Mouse (Mus musculus) kidney, adult 11 months (tissue): ENCODE data around the gene Arhgef28.
A peak's percentile ranks its signal among the peaks of the same experiment; 100 is the strongest.

Source experiments
- DNase-seq: peaks from one replicate; pipeline ENCODE4 v3.0.0; 2022

The Arhgef28 gene

GRCm38 (mm10) chr13:97948856-97949255 lies 257.4 kb downstream of the Arhgef28 start:
- DNase-seq: no peak

DNA sequence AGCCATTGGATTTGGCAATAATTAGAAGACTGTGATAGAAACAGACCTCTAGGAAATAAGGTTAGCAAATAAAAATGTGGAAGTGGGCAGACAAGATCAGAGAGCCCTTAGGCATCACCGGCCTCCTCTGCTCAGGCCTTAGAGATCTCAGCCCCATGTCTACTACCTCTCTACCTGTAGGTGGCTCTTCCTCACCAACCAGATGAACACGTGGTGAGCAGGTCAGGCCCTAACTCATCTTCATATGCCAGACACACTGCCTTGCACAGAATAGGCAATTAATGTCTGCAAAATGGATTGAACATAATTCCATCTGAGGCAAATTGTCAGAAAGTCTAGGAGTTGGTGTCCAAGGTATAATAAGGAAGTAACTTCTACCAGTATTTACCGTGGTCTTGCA lies 258.6 kb downstream of the Arhgef28 start:
- no peak for DNase-seq

GRCm38 (mm10) chr13:97946422-97946821 lies 259.8 kb downstream of the Arhgef28 start:
- no peak for DNase-seq

GRCm38 (mm10) chr13:97941909-97942680 lies 264.1 kb downstream of the Arhgef28 start:
- DNase-seq: no peak

- no peak for DNase-seq
Measured at GRCm38 (mm10) chr13:97941099-97941498, 265.1 kb downstream of the Arhgef28 start.

GRCm38 (mm10) chr13:97939433-97940160 lies 266.6 kb downstream of the Arhgef28 start:
- peak; percentile 40 for DNase-seq

GRCm38 (mm10) chr13:97938596-97939297 lies 267.5 kb downstream of the Arhgef28 start:
- DNase-seq: peak; percentile 67

- no peak for DNase-seq
Measured at GRCm38 (mm10) chr13:97937919-97938318, 268.3 kb downstream of the Arhgef28 start.

- DNase-seq: no peak
Measured at GRCm38 (mm10) chr13:97928135-97928497, 278.1 kb downstream of the Arhgef28 start.

DNA sequence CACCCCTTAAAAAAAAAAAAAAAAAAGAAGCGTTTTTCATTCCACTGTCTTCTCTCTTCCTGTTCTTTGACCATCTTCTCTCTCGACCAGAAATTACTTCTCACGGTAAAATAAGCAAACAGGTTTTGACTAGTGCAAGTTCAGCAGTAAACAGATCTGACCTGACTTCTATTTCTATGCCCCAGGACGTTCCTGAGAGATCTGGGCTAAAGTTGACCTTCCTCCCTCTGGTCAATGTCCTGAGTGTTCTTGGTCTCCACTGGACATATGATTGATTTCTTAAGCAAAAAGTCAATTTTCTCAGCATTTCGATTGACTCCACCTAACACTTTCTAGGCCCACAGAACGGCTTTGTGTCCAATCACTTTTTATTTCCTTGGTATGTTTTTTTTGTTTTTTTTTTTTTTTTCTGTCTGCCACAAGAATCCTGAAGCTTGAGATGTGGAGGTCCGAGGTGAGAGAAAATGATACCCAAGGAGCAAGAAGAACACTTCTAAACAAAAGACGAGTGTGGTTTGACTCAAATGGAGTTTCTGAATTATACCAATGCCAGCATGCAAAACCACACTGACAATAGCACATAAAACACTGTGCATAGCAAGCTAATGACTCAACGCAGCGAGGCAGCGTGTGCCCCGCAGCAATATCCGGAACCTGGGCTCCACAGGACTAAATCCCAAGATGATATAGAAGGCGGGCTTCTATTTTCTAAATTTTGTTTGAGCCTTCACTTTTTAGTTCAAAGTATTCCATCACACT lies 278.7 kb downstream of the Arhgef28 start:
- DNase-seq: peak; percentile 35

GRCm38 (mm10) chr13:97926371-97926770 lies 279.9 kb downstream of the Arhgef28 start:
- DNase-seq: no peak

GRCm38 (mm10) chr13:97923009-97923408 lies 283.2 kb downstream of the Arhgef28 start:
- no peak for DNase-seq

- no peak for DNase-seq
Measured at GRCm38 (mm10) chr13:97919590-97919989, 286.6 kb downstream of the Arhgef28 start.

DNA sequence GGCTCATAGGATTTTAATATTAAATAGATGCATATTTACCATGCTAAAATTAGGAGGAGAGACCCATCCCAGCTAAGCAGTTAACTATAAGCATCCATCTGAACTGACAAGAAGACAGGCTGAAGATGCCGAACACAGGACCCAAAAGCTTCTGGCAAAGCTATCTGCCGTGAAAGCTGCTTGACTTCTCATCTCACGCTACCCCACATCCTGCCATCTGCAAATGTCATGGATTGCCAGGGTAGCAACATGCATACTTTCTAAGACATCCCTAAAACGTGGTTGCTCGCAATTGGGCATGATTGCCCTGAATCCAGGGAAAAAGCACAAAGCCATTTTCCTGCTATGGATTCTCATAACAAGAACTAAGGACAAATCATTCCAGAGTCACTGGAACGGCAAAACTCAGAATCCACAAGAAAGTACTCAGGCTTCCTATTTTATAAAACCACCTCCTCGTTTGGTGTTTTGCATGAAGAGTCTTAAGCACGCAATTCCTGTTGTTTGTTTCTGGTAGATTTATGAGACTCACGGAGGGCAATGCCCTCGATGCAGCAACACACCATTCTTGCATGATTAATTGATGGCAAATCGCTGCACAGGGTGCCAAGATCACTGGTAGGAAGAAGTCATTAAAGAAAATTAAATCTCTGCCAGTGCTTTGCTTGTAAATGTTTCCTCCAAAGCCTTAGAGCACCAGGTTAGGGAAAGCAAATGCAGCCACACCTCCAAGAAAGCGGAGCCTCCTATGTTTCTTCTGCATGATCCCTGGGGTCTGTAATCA lies 287.9 kb downstream of the Arhgef28 start:
- no peak for DNase-seq

DNA sequence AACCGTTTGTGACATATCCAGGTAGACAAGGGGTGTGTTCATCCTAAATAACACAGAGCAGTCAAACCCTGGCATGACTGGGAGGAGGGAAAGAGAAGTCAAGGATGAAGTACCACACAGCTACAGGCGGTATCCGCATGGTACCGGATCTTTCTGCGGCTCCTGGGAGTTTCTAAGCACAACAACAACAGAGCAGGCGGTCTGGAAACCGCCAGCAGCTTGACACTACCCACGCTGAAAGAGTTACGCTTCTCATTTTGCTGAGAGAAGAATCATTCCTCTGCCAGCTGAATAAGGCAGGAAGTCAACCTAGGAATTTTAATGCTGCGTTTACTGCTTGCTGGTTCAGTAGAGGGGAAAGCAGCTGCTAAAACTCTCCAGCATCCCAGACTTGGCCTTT lies 295.2 kb downstream of the Arhgef28 start:
- peak; percentile 33 for DNase-seq

- no peak for DNase-seq
Measured at GRCm38 (mm10) chr13:97902821-97903220, 303.4 kb downstream of the Arhgef28 start.

DNA sequence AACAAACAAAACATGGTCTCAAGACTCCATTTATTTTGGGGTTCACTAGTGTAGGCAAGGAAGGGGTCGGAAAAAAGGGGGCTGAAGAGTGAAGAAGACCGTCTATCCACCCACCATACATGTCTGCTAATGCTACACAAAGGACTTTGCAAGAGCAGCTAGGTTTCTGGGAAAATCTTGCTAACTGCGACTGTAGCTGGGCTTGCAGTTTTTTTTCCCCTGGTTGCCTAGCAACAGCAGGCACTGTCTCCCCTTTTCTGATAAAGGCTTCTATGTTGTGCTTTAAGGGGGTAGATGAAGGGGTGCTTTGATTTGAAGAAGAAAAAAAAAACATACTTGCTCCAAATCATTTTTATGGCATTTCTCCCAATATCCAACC lies 305.9 kb downstream of the Arhgef28 start:
- DNase-seq: no peak

DNA sequence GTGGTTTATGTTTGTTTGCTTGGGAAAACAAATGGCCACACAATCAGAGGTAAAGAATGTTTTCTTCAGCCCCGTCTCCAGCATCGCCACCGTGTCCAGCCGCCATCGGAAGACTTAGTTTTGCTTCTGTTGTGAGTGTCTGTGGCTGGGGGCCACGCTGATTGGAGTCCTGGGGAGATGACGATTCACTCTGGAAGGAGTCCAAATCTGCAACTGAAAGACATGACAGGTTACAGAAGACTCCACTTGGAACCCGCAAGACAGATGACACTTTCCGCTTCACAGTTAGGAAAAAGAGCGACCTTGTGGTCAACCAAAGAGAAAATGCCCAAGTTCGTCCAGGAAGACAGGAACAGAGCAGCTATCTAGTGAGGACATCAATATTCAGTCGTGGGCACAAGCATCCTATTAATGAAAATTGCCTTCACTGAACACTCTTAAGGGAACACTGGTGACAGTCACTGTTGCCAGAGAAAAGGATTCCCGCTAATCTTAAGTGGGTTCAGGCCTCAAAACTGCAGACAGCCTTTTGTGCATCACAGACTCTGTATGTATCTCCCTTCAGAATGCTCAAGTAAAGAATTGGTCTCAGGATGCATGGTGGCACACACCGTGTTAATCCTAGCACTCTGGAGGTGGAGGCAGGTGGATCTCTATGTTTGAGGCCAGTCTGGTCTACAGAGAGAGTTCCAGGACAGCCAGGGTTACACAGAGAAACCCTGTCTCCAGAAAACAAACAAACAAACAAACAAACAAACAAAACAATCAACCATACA lies 306.4 kb downstream of the Arhgef28 start:
- DNase-seq: no peak

- DNase-seq: no peak
Measured at GRCm38 (mm10) chr13:97898590-97898989, 307.6 kb downstream of the Arhgef28 start.

DNA sequence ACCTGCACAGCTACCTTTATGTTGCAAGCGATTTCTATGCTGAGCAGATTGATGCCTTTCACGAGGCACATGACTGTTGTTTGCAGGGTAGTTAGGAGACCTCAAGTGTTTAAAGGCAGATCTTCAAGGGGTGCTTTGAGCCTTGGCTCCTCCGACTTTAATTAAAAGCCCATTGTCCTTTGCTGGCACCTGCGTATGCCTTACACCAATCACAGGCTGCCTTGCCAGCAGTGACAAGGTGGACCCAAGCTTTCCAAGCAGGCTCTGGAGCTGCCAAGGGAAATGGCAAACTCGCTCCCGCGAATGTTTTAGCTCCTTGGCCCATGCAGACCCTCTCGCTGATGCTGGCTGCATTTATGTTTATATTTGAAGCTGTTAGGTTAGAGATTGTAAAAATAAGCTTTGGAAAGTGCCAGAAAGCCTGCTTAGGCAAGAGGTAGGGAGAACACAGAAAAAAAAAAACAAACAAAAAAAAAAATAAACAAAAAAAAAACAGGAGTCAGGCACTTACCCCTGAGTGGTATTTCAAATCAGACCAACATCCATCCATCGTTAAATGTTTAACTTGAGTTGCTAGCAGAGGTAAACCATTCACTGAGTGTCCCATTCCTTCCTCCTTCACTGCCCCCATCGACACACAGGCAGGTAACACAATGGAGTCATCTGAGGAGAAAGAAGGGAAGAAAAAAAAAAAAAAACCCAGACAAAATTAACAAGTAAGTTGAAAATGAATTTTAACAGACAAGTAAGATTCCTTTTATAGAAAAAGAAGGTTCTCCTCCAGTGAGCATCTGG lies 313.0 kb downstream of the Arhgef28 start:
- peak; percentile 32 for DNase-seq
